Mouse (Mus musculus) kidney, adult 2 months (tissue): ENCODE measurements around the gene Tbc1d9b. TPM values are rescaled to one million over a fixed set of nuclear protein-coding genes. Genes with fewer than 3 reads are reported as not detected.
"Not testable (repeated sequence)": the region's sequence is repeated elsewhere in the genome, so short reads cannot be mapped to it uniquely, and the experiment has no call there.

Experiments used
- DNase-seq: peaks from one replicate; pipeline ENCODE4 v3.0.0; 2021
- H3K27ac ChIP-seq: fragments of 200-500 bp; 2 replicates; pipeline ENCODE4 v1.5.1; 2012; ENCODE audit warnings: low read depth, low read length, control low read depth, inconsistent platforms; ENCODE audit not compliant: insufficient read depth
- H3K27me3 ChIP-seq: fragments of 200-500 bp; replicated peaks from 2 replicates; pipeline ENCODE4 v1.6.1; 2012; ENCODE audit warnings: mild to moderate bottlenecking, moderate library complexity, low read length, inconsistent platforms; ENCODE audit not compliant: control insufficient read depth, insufficient read depth
- H3K36me3 ChIP-seq: fragments of 200-500 bp; 2 replicates; pipeline ENCODE4 v1.6.1; 2012; ENCODE audit warnings: mild to moderate bottlenecking, moderate library complexity, low read length, inconsistent platforms; ENCODE audit not compliant: control insufficient read depth, insufficient read depth
- H3K4me1 ChIP-seq: fragments of 200-500 bp; 2 replicates; pipeline ENCODE4 v1.6.1; 2011; ENCODE audit warnings: low read length; ENCODE audit not compliant: control insufficient read depth, insufficient read depth
- H3K4me3 ChIP-seq: fragments of 200-500 bp; 2 replicates; pipeline ENCODE4 v1.5.1; 2011; ENCODE audit warnings: mild to moderate bottlenecking, low read depth, low read length, control low read depth; ENCODE audit not compliant: insufficient read depth
- CTCF ChIP-seq: fragments of 200-500 bp; conservative IDR thresholded peaks from 2 replicates; pipeline ENCODE4 v1.5.1; 2011; ENCODE audit warnings: low read depth, mild to moderate bottlenecking, control low read depth, low read length, moderate library complexity, mixed read lengths; ENCODE audit not compliant: insufficient read depth, insufficient read length
- POLR2A ChIP-seq: fragments of 200-500 bp; IDR thresholded peaks from one replicate; pipeline ENCODE4 v1.6.1; 2011; ENCODE audit warnings: low read depth, low read length, control low read depth
- WGBS: fragments of 180-500 bp; shearing (Covaris S2); methylation state at CpG from one replicate; pipeline ENCODE4 v1.1.7; 2018; 5-methylcytosine and 5-hydroxymethylcytosine counted together
- polyA plus RNA-seq: library from polyadenylated mRNA; depleted of rRNA; stranded (reverse); fragments of >200 nt; gene quantifications from 2 replicates; pipeline ENCODE4 v1.2.3, GENCODE M21; 2012

The Tbc1d9b gene
- polyA plus RNA-seq, 1 experiment, result 52.2 TPM

DNA sequence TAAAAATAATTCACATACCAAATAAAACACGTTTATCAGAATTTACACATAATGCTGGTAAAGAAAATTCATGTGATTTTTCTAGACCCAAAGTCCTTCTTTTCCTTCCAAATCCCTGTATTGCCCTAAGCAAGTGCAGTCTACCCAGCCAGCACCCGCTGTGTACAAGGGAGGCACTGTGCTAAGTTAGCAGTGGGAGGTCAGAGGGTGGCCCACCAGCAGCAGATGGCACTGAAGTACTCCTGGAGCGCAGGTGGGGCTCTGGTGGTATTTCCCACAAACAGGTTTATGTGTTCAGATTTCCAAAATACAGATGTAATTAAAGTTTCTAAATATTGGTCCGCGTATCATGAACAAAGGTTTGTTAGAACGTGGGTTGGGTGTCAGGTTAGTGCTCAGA lies 34.1 kb upstream of the Tbc1d9b start:
- Histone ChIP-seq H3K4me1 (no peaks in the 10 kb centered on the region), H3K4me3 (no peak overlapping the region), H3K27ac (no peak overlapping the region), H3K36me3 (no peaks in the 10 kb centered on the region; the same call in 1 of the 2 replicates), H3K27me3 (no peaks in the 10 kb centered on the region)
- TF ChIP-seq POLR2A (no peak), CTCF (no peak)
- DNase-seq, result no peak
- 97% methylated on average over 6 of the region's 6 CpGs for WGBS

DNA sequence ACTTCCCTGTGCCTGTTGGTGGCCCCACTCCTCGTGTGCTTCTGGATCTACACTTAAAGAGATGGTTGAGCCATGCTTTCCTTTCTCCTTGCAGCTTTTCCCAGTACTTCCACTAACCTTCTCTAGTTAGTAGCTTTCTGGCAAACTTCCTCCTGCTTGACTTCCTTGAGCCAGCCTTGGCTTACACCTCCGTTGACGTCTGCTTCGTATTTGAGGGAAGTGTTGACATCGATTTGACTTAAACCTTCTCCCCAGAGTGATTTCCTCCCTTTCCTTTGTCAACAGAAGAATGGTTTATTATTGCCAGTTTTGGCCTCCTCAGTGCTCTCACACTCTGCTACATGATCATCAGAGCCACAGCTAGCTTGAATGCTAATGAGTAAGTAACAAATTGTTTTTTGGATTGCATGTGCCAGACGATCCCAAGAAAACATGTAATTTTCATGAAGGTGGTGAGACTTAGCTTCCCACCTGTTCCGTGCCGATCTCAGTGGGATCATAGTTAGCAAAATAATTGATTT lies 32.2 kb upstream of the Tbc1d9b start:
- Histone ChIP-seq H3K4me3 (no peak overlapping the region), H3K36me3 (no peaks in the 10 kb centered on the region; the same call in 1 of the 2 replicates), H3K4me1 (no peaks in the 10 kb centered on the region), H3K27me3 (no peaks in the 10 kb centered on the region), H3K27ac (0 out of 2 replicates have a peak overlapping the region, but pooled peaks have one; percentile 46)
- TF ChIP-seq POLR2A, result no peak
- no peak for TF ChIP-seq CTCF
- peak; percentile 29 for DNase-seq
- WGBS, result 75% methylated on average over 8 of the region's 8 CpGs

DNA sequence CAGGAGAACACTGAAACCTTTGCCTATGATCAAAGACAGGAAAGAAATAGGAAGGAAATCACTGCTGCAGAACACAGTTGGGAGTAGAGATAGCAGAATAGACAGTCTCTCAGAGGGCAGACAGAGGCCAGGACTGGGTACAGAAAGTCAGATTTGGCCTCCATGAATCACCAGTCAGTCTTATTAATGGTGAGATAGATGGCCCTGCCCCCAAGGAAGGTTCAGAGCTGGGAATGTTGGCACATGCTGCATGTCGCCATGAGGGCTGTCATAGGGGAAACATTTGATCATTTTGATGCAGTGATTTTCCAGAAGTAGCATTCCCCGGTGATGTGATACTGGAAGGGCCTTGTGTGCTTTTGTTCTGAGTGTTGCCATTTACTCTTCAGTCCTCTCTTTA lies 31.5 kb upstream of the Tbc1d9b start:
- Histone ChIP-seq H3K4me3 (no peak overlapping the region), H3K27ac (0 out of 2 replicates have a peak overlapping the region, but pooled peaks have one; percentile 46), H3K4me1 (no peaks in the 10 kb centered on the region), H3K27me3 (no peaks in the 10 kb centered on the region), H3K36me3 (no peaks in the 10 kb centered on the region; the same call in 1 of the 2 replicates)
- 66% methylated on average over 2 of the region's 2 CpGs for WGBS
- TF ChIP-seq CTCF, result no peak
- TF ChIP-seq POLR2A, result no peak
- DNase-seq, result peak; percentile 55

DNA sequence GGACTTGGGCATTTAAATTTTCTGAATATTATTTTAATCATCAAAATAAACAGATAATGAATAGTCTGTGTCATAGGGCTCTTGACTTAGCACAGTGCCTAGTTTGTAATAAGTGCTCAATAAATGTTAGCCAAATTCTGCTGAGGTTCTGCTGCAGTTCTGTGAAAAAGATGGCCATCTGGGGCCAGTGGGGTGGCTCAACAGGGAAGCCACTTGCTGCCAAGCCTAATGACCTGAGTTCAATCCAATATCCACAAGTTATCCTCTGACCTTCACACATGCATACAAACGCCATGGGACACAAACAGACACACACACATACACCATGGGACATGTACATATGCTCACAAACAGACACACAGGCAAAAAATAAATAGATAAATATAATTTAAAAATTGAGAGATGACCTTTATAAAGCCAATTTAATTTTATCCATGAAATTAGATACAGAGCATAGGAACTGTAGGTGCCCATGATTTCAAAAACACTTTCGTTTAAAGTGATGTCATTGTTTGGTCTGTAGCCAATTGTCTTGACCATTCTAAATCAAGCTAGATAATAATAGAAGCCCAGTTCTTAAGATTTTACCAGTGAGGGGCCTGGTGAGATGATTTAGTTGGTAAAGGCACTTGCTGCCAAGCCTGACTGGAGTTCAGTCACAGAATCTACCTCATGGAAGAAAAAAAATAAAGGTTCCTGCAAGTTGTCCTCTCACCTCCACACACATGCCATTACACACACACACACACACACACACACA lies 30.5 kb upstream of the Tbc1d9b start:
- DNase-seq, result no peak
- Histone ChIP-seq H3K4me3 (no peak overlapping the region), H3K4me1 (no peaks in the 10 kb centered on the region), H3K27ac (no peak overlapping the region), H3K36me3 (no peaks in the 10 kb centered on the region; the same call in 1 of the 2 replicates), H3K27me3 (no peaks in the 10 kb centered on the region)
- WGBS, result 69% methylated on average over 2 of the region's 2 CpGs
- TF ChIP-seq POLR2A, result no peak
- TF ChIP-seq CTCF, result no peak

DNA sequence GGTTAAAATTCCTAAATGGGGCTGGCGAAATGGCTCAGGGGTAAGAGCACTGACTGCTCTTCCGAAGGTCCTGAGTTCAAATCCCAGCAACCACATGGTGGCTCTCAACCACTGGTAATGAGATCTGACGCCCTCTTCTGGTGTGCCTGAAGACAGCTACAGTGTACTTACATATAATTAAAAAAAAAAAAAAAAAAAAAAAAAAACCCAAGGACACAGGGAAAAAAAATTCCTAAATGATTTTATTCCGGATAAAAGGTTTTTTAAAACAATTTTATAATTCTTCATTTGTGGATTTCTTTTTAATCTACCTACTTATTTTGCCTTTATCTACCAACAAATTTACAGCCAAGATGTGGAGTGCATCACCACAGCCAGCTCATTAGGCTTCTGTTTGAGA lies 29.2 kb upstream of the Tbc1d9b start:
- H3K36me3 ChIP-seq, H3K27me3 ChIP-seq, H3K4me1 ChIP-seq, H3K4me3 ChIP-seq, DNase-seq, H3K27ac ChIP-seq: not testable (repeated sequence)
- 95% methylated on average over 4 of the region's 4 CpGs for WGBS

DNA sequence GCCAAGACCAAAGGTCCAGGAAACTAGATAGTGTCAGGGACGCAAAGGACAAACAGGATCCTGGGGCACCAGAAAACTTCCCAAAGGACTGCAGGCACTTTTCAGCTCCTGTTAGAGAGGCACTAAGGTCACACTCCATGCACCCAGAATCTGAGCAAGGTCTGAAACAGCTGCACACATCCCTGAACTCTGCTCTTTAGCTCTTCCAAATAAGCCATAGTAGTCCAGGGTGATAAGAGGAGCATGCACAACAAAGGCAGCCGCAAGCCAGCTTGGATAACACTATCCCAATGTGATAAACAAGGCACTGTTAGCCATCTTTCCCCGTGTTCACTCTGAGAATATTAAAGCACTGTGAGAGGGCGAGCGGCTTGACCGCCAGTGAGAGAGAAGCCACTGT lies 27.2 kb upstream of the Tbc1d9b start:
- peaks cover 6% of the 10 kb centered on the region for H3K4me1 ChIP-seq
- no peak overlapping the region for H3K27ac ChIP-seq
- H3K4me3 ChIP-seq, result no peak overlapping the region
- TF ChIP-seq POLR2A (no peak), CTCF (no peak)
- no peak for DNase-seq
- 90% methylated on average over 6 of the region's 6 CpGs for WGBS
- no peaks in the 10 kb centered on the region; the same call in 1 of the 2 replicates for H3K36me3 ChIP-seq
- no peaks in the 10 kb centered on the region for H3K27me3 ChIP-seq

DNA sequence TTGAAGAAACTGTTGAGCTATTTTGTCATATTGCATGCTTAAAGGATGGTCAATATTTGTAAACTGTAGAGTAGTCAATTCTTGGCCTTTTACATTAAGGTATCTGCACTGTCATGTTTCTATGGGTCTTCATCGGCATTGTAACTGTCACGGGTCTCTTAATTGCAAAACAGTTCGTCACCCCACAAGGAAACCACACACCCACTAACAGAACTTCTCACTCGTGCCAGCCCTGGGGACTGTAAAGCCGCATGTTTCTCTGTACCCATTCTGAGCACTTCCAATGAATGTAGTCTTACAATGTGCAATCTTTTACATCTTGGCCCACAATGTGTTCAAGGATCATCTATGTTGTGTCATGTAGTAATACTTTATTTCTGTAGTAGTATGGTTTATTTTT lies 26.0 kb upstream of the Tbc1d9b start:
- DNase-seq, result no peak
- H3K27ac ChIP-seq, result no peak overlapping the region
- 89% methylated on average over 5 of the region's 5 CpGs for WGBS
- H3K27me3 ChIP-seq, result no peaks in the 10 kb centered on the region
- no peak overlapping the region for H3K4me3 ChIP-seq
- TF ChIP-seq POLR2A (no peak), CTCF (no peak)
- no peaks in the 10 kb centered on the region; the same call in 1 of the 2 replicates for H3K36me3 ChIP-seq
- peaks cover 9% of the 10 kb centered on the region for H3K4me1 ChIP-seq
